Mouse (Mus musculus) ES-Bruce4 (cell line): ENCODE results near the gene Cd86. TPM values are rescaled to one million over a fixed set of nuclear protein-coding genes. Genes with fewer than 3 reads are reported as not detected.

Experiments used
- H3K27ac ChIP-seq: 2 replicates; pipeline ENCODE4 v1.5.1; 2012; ENCODE audit warnings: low read length, inconsistent platforms; ENCODE audit not compliant: insufficient read depth
- H3K27me3 ChIP-seq: 2 replicates; pipeline ENCODE4 v1.6.1; 2012; ENCODE audit warnings: mild to moderate bottlenecking, low read length, inconsistent platforms; ENCODE audit not compliant: control insufficient read depth, poor library complexity, insufficient read depth, severe bottlenecking
- H3K36me3 ChIP-seq: 2 replicates; pipeline ENCODE4 v1.6.1; 2012; ENCODE audit warnings: inconsistent platforms, mild to moderate bottlenecking, low read length, moderate library complexity; ENCODE audit not compliant: control insufficient read depth, poor library complexity, insufficient read depth, severe bottlenecking
- H3K4me1 ChIP-seq: one replicate; pipeline ENCODE4 v1.8.1; 2011; ENCODE audit warnings: low read length; ENCODE audit not compliant: control insufficient read depth, insufficient read depth
- H3K4me3 ChIP-seq: 2 replicates; pipeline ENCODE4 v1.5.1; 2011; ENCODE audit warnings: low read depth, mild to moderate bottlenecking, low read length
- H3K9ac ChIP-seq: 2 replicates; pipeline ENCODE4 v1.6.1; 2012; ENCODE audit warnings: low read depth, mild to moderate bottlenecking, inconsistent platforms; ENCODE audit not compliant: poor library complexity, severe bottlenecking
- H3K9me3 ChIP-seq: replicated peaks from 2 replicates; pipeline ENCODE4 v1.6.1; 2012; ENCODE audit warnings: mild to moderate bottlenecking, low read length, inconsistent platforms; ENCODE audit not compliant: control insufficient read depth, poor library complexity, insufficient read depth, severe bottlenecking
- CTCF ChIP-seq: IDR thresholded peaks from one replicate; pipeline ENCODE4 v1.8.1; 2011; ENCODE audit warnings: low read depth, low read length
- EP300 ChIP-seq: IDR thresholded peaks from 2 replicates; pipeline ENCODE4 v1.6.1; 2011; ENCODE audit warnings: low read depth, low read length; ENCODE audit not compliant: insufficient read depth
- POLR2A ChIP-seq: IDR thresholded peaks from one replicate; pipeline ENCODE4 v1.8.1; 2011; ENCODE audit warnings: low read length; ENCODE audit not compliant: insufficient read depth
- polyA plus RNA-seq: library from polyadenylated mRNA; stranded (reverse); fragments of >200 nt; gene quantifications from 2 replicates; pipeline ENCODE4 v1.2.4, GENCODE M21; 2011; ENCODE audit warnings: low read depth; ENCODE audit not compliant: missing spikeins, insufficient read depth, insufficient read length

Gene Cd86
- polyA plus RNA-seq, 1 experiment: not detected

DNA sequence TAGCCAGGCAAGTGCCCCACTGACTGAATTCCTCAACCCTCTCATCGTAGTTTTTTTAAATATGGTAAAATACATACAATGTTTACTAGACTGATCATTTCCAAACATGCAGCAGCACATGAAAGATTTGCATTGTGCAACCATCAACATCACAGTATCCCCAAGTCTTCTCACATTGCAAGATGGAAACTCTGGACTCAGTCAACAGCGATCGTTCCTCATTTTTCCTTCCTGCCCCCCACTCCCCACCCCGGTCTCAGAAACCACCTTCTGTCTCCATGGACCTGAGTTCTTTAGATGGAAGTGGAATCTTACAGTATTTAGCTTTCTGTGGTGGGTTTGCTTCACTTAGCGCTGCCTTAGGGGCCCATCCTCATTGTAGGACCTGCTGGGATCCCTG, 34.3 kb downstream of the Cd86 start:
- Histone ChIP-seq H3K9ac (no peak overlapping the region), H3K9me3 (no peaks in the 10 kb centered on the region), H3K4me3 (no peak overlapping the region), H3K27ac (no peak overlapping the region), H3K36me3 (no peaks in the 10 kb centered on the region), H3K27me3 (no peaks in the 10 kb centered on the region), H3K4me1 (no peaks in the 10 kb centered on the region)
- TF ChIP-seq CTCF: no peak

DNA sequence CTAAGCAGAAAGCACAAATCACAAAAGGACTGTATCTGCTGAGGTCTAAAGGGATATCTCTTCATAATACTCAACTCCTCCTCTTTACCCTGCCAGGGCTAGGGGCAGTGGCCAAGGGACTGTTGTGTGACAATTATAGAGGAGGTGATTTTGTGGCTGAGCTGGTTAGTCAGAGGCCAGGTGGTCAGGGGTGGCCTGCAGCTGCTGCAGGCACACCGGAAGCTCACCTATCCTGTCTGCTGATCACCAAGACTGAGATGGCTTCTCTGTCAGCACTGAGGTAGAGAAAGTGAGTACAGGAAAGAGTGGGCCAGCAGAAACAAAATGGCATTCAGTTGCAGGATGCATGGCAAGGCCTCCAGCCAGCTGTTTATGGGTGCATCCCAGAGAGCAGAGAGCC, 38.1 kb downstream of the Cd86 start:
- Histone ChIP-seq H3K9me3 (no peaks in the 10 kb centered on the region), H3K36me3 (no peaks in the 10 kb centered on the region), H3K27ac (no peak overlapping the region), H3K4me1 (no peaks in the 10 kb centered on the region), H3K27me3 (no peaks in the 10 kb centered on the region), H3K9ac (no peak overlapping the region), H3K4me3 (no peak overlapping the region)
- TF ChIP-seq POLR2A: no peak
- no peak for TF ChIP-seq EP300
- TF ChIP-seq CTCF: no peak

DNA sequence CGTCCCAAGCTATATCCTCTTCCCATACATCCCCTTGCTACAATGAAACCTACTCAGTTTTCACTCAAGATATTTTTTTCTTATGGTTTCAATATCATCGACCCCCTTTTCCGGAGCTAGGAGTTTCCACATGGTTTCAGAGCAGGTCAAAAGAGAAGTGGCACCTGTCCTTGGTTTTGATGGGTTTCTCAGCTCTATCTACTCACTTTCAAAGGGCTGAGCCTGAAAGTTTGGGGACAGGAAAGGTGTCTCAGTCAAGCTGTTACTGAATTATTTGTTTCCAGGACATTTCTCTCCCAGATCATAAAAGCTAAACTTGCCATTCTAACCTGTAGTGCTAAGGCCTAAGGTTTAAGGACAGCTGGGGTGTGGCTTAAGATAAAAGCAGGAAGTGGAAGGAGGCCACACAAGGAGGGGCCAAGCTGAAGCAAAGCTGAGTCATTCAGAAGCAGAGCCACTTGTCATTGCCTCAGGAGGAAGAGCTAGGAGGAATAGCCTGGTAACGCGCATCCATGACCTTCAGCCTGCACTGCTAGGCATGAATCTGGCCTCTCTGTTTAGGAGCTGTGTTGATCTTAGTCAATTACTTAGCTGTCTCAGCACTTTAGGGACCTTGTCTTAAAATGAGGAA, 39.2 kb downstream of the Cd86 start:
- no peaks in the 10 kb centered on the region for H3K27me3 ChIP-seq
- H3K36me3 ChIP-seq: no peaks in the 10 kb centered on the region
- no peak overlapping the region for H3K27ac ChIP-seq
- H3K9ac ChIP-seq: no peak overlapping the region
- TF ChIP-seq CTCF (no peak), EP300 (peak; percentile 71; the same call in 1 of the 2 replicates)
- no peaks in the 10 kb centered on the region for H3K9me3 ChIP-seq
- H3K4me3 ChIP-seq: no peak overlapping the region
- no peaks in the 10 kb centered on the region for H3K4me1 ChIP-seq

DNA sequence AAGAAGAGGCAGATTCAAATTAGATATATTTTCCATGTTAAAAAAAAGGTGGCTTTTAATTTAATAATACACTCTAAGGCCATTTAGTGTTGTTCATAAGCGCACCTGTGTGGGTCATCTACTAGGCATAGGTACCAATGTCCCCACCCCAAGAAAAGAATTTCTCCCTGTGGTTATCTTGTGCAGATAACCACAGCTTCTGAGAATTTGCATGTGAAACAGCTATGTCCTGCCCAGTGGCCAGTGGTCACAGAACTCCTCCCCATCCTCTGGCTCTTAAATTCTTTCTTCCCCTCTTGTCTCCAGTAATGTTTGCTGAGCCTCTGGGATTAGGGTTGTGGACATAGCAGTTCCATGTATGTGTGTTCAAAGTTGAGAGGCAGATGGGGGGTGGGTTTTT, 40.0 kb downstream of the Cd86 start:
- TF ChIP-seq CTCF (no peak), EP300 (no peak), POLR2A (no peak)
- H3K27me3 ChIP-seq: no peaks in the 10 kb centered on the region
- H3K4me1 ChIP-seq: no peaks in the 10 kb centered on the region
- no peaks in the 10 kb centered on the region for H3K9me3 ChIP-seq
- H3K9ac ChIP-seq: no peak overlapping the region
- H3K27ac ChIP-seq: no peak overlapping the region
- no peak overlapping the region for H3K4me3 ChIP-seq
- H3K36me3 ChIP-seq: no peaks in the 10 kb centered on the region

DNA sequence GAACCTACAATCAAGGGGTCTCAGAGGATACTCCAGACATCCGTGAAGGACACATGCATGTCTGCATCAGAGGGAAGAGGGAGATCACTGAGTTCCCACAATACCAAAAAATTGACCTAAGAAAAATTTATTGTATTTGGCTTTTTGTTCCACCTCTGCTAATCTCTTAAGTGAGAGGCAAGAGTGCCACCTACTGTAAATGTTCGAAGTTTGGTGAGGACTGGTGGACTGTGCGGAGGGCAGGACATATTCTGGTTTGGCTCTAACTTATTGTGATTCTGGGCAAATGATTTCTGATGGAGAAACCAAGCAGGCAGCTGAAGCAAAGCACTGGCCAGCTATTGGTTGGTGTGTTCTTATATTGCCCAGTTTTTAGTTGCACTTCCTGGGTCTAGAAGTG, 43.6 kb downstream of the Cd86 start:
- Histone ChIP-seq H3K4me1 (no peaks in the 10 kb centered on the region), H3K27ac (no peak overlapping the region), H3K9me3 (no peaks in the 10 kb centered on the region), H3K27me3 (no peaks in the 10 kb centered on the region), H3K9ac (no peak overlapping the region), H3K36me3 (no peaks in the 10 kb centered on the region), H3K4me3 (no peak overlapping the region)
- TF ChIP-seq EP300 (no peak), CTCF (no peak), POLR2A (no peak)

- Histone ChIP-seq H3K4me1 (no peaks in the 10 kb centered on the region), H3K9ac (no peak overlapping the region), H3K4me3 (no peak overlapping the region), H3K27ac (no peak overlapping the region), H3K27me3 (no peaks in the 10 kb centered on the region), H3K36me3 (no peaks in the 10 kb centered on the region), H3K9me3 (no peaks in the 10 kb centered on the region)
- TF ChIP-seq EP300 (no peak), POLR2A (no peak), CTCF (no peak)
Observed at GRCm38 (mm10) chr16:36621108-36621507, 44.8 kb downstream of the Cd86 start.
